Mouse (Mus musculus) heart, postnatal 0 days (tissue): ENCODE measurements at regions not wholly inside any gene's neighbourhood (a gene's known extent, or its start where the extent isn't known, plus 50 kb on each side); places are given as distances from the start of the nearest gene placed in this dataset.

Source experiments
- CTCF ChIP-seq: IDR thresholded peaks from 2 replicates; pipeline ENCODE4 v1.5.1; 2016; ENCODE audit warnings: antibody characterized with exemption, control low read depth, low read depth
- EP300 ChIP-seq: IDR thresholded peaks from 2 replicates; pipeline ENCODE4 v1.6.1; 2016; ENCODE audit warnings: antibody characterized with exemption, low read depth

DNA sequence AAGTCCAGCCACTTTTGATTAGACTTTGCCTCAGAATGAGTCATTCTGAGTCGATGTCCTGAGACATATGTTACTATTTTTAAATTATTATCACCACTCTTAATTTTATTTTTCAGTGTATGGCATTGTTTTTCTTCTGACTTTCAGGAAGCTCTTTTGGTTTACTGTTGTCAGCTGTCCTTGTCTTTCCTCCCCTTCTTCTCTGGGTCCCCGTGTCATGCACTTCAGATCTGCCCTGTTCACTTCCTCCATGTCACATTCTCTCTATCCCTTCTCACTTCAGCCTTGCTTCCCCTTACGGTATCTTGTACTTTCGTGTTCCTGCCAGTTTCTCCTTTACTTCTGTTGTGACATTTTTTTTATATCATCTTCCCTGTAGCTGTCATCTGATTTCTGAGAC lies 161.6 kb downstream of the Slc15a5 start:
- TF ChIP-seq CTCF (no peak), EP300 (no peak)
